Mouse (Mus musculus) hindbrain, embryonic 15.5 days (tissue): Measurements from ENCODE around the gene Rchy1. TPM values are rescaled to one million over a fixed set of nuclear protein-coding genes. Genes with fewer than 3 reads are reported as not detected.

ENCODE experiments used
- ATAC-seq: fragments of 200-750 bp; cut with Nextera tagmentation; 2 replicates; pipeline ENCODE4 v1.8.0; 2017; ENCODE audit warnings: low read depth, moderate number of reproducible peaks, moderate TSS enrichment; ENCODE audit not compliant: low FRiP score
- H3K27ac ChIP-seq: fragments of 300-500 bp; sonication (generic); replicated peaks from 2 replicates; pipeline ENCODE4 v1.5.1; 2015; ENCODE audit warnings: mild to moderate bottlenecking, inconsistent platforms
- H3K27me3 ChIP-seq: fragments of 300-500 bp; sonication (generic); 2 replicates; pipeline ENCODE4 v1.6.1; 2015; ENCODE audit warnings: control low read depth, inconsistent platforms
- H3K36me3 ChIP-seq: fragments of 300-500 bp; sonication (generic); 2 replicates; pipeline ENCODE4 v1.6.1; 2015; ENCODE audit warnings: control low read depth, inconsistent platforms
- H3K4me1 ChIP-seq: fragments of 300-500 bp; sonication (generic); replicated peaks from 2 replicates; pipeline ENCODE4 v1.6.1; 2015; ENCODE audit warnings: control low read depth, inconsistent platforms
- H3K4me2 ChIP-seq: fragments of 300-500 bp; sonication (generic); 2 replicates; pipeline ENCODE4 v1.6.1; 2015; ENCODE audit warnings: moderate library complexity, mild to moderate bottlenecking, inconsistent platforms
- H3K4me3 ChIP-seq: fragments of 300-500 bp; sonication (generic); 2 replicates; pipeline ENCODE4 v1.5.1; 2015; ENCODE audit warnings: mild to moderate bottlenecking, inconsistent platforms
- H3K9ac ChIP-seq: fragments of 300-500 bp; sonication (generic); 2 replicates; pipeline ENCODE4 v1.6.1; 2015; ENCODE audit warnings: inconsistent platforms
- H3K9me3 ChIP-seq: fragments of 300-500 bp; sonication (generic); 2 replicates; pipeline ENCODE4 v1.6.1; 2016; ENCODE audit warnings: control low read depth, inconsistent platforms
- WGBS: fragments of 180-500 bp; shearing (Covaris S2); methylation state at CpG from one replicate; pipeline ENCODE4 v1.1.7; 2015; 5-methylcytosine and 5-hydroxymethylcytosine counted together
- polyA plus RNA-seq: library from polyadenylated mRNA; unstranded; fragments of >200 nt; fragmentation: Nextera tagmentation; extraction: Ambion mirVana; gene quantifications from 2 replicates; pipeline ENCODE4 v1.2.1, GENCODE M21; 2015

Rchy1 gene
- polyA plus RNA-seq, 1 experiment from 2014 or later, result 85.0 TPM

DNA sequence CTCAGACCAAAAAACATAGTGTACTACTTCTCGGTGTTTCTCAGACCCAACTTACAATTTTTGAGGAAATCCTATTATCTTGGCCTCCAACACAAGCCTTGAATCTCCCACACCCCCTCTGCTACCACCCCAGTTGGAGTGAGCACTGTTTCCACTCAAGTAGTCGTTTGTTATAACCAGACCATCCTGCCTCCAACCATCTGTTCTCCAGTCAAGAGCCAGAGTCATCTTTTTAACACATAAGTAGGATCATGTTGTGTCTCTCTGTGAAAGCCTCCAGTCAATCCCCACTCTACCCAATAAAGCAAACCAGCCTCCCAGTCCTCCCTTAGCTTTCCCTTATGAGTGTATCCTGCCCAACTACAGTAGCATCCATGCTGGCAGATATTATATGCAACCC, 20.6 kb upstream of the Rchy1 start:
- ATAC-seq, result no peak
- 73% methylated on average over 2 of the region's 2 CpGs for WGBS

DNA sequence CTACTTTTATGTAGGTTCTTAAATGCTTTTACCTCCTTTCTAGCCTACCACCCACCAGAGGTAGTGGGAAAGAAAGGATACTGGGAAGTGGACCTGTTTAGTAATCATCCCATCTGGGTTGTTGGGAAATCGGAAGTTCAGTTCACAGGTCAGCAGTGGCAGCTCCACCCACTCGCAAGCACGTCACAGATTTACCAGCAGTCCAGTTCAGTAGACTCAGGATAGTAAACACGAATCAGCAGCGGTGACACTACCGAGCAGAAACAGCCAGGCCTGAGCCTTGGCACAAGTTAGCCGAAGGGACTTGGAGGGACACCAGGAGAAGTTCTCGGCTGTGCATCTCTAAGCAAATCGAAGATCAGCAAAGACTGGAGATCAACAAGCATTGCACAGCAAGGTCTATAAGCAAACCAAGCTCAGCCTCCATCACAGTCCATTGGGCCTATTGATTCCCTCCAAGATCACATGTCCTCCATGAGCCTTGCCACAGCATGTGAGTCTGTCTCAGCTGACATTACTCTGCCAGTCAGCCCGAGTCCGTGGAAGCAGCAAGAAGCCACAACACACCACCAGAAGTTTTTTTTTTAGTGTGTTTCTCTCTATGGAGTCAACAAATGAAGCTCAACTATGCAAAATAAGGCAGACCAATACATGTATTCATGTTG, 18.4 kb upstream of the Rchy1 start:
- no peak overlapping the region for H3K4me2 ChIP-seq
- ATAC-seq, result no peak
- no peak overlapping the region for H3K9ac ChIP-seq
- no peaks in the 10 kb centered on the region for H3K27me3 ChIP-seq
- 91% methylated on average over 11 of the region's 11 CpGs for WGBS
- H3K4me3 ChIP-seq, result no peak overlapping the region
- no peaks in the 10 kb centered on the region for H3K36me3 ChIP-seq
- H3K27ac ChIP-seq, result no peak overlapping the region
- no peaks in the 10 kb centered on the region for H3K9me3 ChIP-seq
- no peaks in the 10 kb centered on the region for H3K4me1 ChIP-seq

More for the DNA sequence above, 20.6 kb upstream of the Rchy1 start:
- no peak overlapping the region for H3K27ac ChIP-seq
- H3K36me3 ChIP-seq, result no peaks in the 10 kb centered on the region
- H3K27me3 ChIP-seq, result no peaks in the 10 kb centered on the region
- no peaks in the 10 kb centered on the region for H3K9me3 ChIP-seq
- no peak overlapping the region for H3K9ac ChIP-seq
- H3K4me1 ChIP-seq, result no peaks in the 10 kb centered on the region
- no peak overlapping the region for H3K4me3 ChIP-seq
- no peak overlapping the region for H3K4me2 ChIP-seq

DNA sequence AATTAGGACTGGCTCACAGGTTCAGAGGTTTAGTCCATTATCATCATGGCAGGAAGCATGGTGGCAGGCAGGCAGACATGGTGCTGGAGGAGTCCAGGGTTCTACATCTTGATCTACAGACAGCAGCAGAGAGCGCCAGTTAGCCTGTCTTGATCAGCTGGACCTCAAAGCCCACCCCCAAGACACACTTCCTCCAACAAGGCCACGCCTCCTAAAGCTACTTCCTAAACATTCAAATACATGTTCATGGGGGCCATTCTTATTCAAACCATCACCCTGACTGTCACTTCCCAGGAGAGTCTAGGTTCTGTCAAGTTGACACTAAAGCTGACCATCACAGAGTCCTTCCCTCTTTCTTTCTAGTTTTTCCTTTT, 14.5 kb upstream of the Rchy1 start:
- 91% methylated on average over 2 of the region's 2 CpGs for WGBS
- Histone ChIP-seq H3K4me1 (no peaks in the 10 kb centered on the region), H3K4me2 (no peak overlapping the region)

DNA sequence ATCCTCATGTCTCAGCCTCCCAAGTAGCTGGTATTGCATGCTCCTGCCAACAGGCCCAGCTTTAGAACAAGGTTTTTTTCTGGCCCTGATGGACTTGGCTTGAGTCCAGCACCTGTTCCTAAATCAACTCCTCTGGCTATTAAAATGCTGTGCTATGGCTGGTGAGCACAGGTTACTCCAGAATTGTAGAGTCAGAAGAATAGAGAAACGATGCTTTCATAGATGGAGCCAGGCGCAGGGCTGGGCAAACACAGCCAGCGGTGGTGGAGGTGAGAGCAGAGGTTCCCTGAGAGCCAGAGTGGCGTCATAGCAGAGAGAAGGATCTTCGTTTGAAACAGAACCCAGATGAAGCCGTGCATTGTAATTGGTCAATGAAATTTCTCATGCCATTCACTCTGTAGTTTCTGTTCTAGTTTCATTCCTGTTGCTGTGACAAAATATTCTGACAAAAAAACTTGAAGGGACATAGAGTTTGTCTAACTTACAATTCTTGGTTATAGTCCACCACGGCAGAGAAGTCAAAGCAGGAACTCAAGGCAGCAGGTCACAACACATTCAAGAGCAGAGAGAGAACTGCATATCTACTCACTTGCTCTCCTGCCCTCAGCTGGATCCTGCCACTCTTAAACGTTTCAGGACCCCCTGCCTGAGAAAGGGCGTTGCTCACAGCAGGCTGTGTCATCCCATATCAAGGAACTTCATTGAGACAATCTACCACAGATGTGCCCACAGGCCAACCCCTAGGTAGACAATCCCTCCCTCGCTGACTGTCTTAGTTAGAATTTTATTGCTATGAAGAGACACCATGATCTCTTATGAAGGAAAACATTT, 13.9 kb upstream of the Rchy1 start:
- Histone ChIP-seq H3K4me1 (no peaks in the 10 kb centered on the region), H3K27ac (no peak overlapping the region), H3K4me2 (no peak overlapping the region), H3K4me3 (no peak overlapping the region), H3K9ac (no peak overlapping the region), H3K36me3 (no peaks in the 10 kb centered on the region), H3K9me3 (no peaks in the 10 kb centered on the region), H3K27me3 (no peaks in the 10 kb centered on the region)
- 72% methylated on average over 10 of the region's 10 CpGs for WGBS
- ATAC-seq, result no peak

More for the DNA sequence above, 14.5 kb upstream of the Rchy1 start:
- Histone ChIP-seq H3K9ac (no peak overlapping the region), H3K27me3 (no peaks in the 10 kb centered on the region), H3K27ac (no peak overlapping the region), H3K4me3 (no peak overlapping the region), H3K36me3 (no peaks in the 10 kb centered on the region), H3K9me3 (no peaks in the 10 kb centered on the region)
- ATAC-seq, result no peak

DNA sequence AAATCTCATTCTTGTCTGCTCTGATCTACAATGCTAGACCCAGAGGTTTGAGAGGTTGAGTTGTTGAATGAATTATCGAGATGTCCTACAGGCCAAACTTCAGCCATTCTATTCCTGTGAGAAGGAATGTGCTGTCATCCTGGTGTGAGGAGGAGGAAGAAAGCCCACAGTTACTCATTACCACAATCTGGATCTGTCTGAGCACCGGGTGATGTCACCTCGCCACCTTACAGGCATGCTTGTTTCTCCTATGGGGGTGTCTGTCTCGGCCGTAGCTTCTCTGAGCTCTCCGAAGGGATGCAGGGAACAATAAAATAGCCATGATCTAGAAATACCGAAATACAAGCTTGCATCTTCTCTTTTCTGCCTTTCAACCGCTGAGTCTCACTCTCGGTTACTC, 12.9 kb upstream of the Rchy1 start:
- no peak overlapping the region for H3K27ac ChIP-seq
- no peaks in the 10 kb centered on the region for H3K27me3 ChIP-seq
- no peak overlapping the region for H3K4me2 ChIP-seq
- no peaks in the 10 kb centered on the region for H3K4me1 ChIP-seq
- no peaks in the 10 kb centered on the region for H3K9me3 ChIP-seq
- no peak for ATAC-seq
- no peaks in the 10 kb centered on the region for H3K36me3 ChIP-seq
- no peak overlapping the region for H3K9ac ChIP-seq
- 97% methylated on average over 9 of the region's 9 CpGs for WGBS
- H3K4me3 ChIP-seq, result no peak overlapping the region

DNA sequence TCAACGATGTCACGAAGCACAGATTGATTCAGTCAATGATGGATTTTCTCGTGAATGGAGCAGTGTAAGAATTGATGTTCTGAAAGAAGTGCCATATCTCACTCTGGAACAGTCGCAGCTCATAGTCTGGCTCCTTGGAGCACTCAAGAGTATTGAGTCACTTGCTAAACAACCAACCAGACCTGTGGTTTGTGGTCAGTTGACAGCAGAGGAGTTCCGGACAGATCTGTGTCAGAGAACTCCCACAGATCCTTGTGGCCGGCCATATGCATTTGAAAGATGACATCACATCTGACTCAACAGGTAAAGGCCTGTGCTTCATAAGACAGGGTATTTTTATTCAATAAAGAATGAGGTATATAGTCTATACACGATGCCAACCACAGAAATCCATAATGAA, 11.1 kb upstream of the Rchy1 start:
- Histone ChIP-seq H3K27ac (no peak overlapping the region), H3K9me3 (no peaks in the 10 kb centered on the region), H3K9ac (no peak overlapping the region), H3K4me3 (no peak overlapping the region), H3K4me2 (no peak overlapping the region), H3K36me3 (no peaks in the 10 kb centered on the region), H3K27me3 (no peaks in the 10 kb centered on the region), H3K4me1 (no peaks in the 10 kb centered on the region)
- 94% methylated on average over 7 of the region's 7 CpGs for WGBS
- no peak for ATAC-seq

DNA sequence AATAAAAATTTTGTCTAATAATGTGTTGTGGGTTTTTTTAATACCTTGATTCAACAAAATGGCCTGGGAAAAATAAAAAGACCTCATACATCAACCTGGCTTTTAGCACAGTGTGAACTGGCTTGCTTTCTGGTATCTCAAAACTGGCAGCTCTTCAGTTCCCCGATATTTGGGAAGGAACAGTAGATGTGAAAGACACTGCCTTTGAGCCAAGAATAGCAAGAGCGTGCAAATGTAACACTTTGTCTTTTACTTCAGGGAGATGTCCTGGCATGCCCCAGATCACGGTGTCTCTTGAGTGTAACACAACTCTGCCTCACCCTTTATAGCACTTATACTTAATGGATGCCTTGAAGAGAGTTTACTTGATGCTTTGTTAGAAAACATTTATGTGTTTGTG, 9.2 kb upstream of the Rchy1 start:
- Histone ChIP-seq H3K4me1 (no peaks in the 10 kb centered on the region), H3K9me3 (no peaks in the 10 kb centered on the region), H3K27ac (no peak overlapping the region), H3K36me3 (no peaks in the 10 kb centered on the region), H3K4me2 (no peak overlapping the region), H3K9ac (no peak overlapping the region), H3K4me3 (no peak overlapping the region), H3K27me3 (no peaks in the 10 kb centered on the region)
- ATAC-seq, result no peak
- 93% methylated on average over 3 of the region's 3 CpGs for WGBS

DNA sequence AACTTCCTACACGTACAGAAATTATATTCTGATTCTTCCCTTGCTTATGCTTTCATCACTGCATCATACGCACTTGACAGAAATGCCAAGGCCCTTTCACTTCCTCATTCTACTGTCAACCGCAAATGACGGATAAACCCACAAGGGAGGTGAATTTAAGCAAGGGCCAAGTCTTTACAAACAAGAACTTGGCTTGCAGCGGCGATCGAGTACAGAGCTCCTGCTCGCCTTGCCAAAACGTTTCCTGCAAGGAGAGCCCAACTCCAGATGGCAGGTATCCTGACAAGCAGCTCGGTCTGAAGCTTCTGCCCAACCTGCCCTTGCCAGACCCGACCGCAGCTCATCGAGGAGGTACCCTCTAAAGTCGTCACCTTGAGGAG, 619 bp downstream of the Rchy1 start:
- WGBS, result 0% methylated on average over 14 of the region's 14 CpGs
- peaks cover 34% of the 10 kb centered on the region for H3K4me1 ChIP-seq
- ATAC-seq, result no peak
- H3K27me3 ChIP-seq, result no peaks in the 10 kb centered on the region
- peak overlapping the region; percentile 100 for H3K27ac ChIP-seq
- peak overlapping the region; percentile 74 for H3K4me2 ChIP-seq
- peak overlapping the region; percentile 91 for H3K4me3 ChIP-seq
- H3K9ac ChIP-seq, result peak overlapping the region; percentile 86
- no peaks in the 10 kb centered on the region for H3K9me3 ChIP-seq
- H3K36me3 ChIP-seq, result peaks cover 2% of the 10 kb centered on the region

DNA sequence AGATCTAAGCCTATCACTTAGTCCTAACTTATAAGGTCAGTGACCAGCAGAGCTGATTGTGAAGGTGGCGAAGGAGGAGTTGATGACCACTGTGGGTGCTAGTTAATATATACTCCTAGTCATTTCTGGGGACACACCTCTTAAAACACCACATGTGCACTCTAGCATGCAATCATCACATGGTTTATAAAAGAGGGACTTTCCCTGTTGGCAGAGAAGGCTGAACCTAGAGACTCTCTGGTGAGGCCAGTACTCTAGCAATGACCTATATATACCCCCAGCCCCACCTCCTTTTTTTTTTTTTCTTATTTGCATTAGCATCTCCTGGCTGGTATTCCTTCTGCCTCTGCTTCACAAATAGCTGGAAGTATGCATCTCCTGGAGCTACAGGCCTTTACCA, 1.5 kb downstream of the Rchy1 start:
- H3K4me3 ChIP-seq, result peak overlapping the region; percentile 91
- peaks cover 34% of the 10 kb centered on the region for H3K4me1 ChIP-seq
- no peak for ATAC-seq
- 90% methylated on average over 1 of the region's 1 CpGs for WGBS
- H3K9me3 ChIP-seq, result no peaks in the 10 kb centered on the region
- H3K27me3 ChIP-seq, result no peaks in the 10 kb centered on the region
- no peak overlapping the region for H3K27ac ChIP-seq
- H3K4me2 ChIP-seq, result peak overlapping the region; percentile 74
- peak overlapping the region; percentile 86; the same call in 1 of the 2 replicates for H3K9ac ChIP-seq
- peaks cover 10% of the 10 kb centered on the region for H3K36me3 ChIP-seq

DNA sequence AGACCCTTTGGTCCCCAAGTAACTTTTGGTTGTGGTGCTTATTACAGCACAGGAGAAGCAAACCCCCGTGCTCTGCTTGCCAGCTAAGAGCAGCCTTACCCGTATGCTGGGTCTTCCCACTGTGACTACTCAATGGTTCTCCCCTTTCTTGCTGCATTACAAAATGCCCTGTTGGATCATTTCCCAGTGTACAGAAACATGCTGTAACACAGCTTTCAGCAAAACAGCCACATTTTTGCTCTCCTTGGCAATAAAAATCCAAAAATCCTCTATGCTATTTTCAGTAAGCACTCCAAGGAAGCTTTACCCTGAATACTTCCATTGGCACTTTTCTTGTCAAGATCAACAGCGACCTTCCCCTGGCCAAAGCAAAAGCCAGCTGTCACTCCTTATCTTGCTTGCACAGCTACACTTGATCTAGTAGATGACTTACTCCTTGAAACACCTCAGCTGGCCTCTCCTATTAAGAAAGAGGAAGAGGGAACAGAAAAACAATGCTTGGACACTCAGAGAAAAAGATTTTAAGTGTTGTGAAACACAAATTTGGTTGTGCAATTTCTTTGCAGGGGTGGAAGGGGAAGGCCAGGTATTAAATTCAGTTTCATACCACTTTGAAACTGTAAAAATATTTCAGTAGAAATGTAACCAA, 2.1 kb downstream of the Rchy1 start:
- Histone ChIP-seq H3K4me1 (peaks cover 34% of the 10 kb centered on the region), H3K4me2 (peak overlapping the region; percentile 74), H3K27me3 (no peaks in the 10 kb centered on the region), H3K9me3 (no peaks in the 10 kb centered on the region), H3K36me3 (peaks cover 13% of the 10 kb centered on the region), H3K9ac (no peak overlapping the region), H3K4me3 (no peak overlapping the region; the same call in 1 of the 2 replicates), H3K27ac (peak overlapping the region; percentile 7; the same call in 1 of the 2 replicates)
- 57% methylated on average over 3 of the region's 3 CpGs for WGBS
- no peak for ATAC-seq

DNA sequence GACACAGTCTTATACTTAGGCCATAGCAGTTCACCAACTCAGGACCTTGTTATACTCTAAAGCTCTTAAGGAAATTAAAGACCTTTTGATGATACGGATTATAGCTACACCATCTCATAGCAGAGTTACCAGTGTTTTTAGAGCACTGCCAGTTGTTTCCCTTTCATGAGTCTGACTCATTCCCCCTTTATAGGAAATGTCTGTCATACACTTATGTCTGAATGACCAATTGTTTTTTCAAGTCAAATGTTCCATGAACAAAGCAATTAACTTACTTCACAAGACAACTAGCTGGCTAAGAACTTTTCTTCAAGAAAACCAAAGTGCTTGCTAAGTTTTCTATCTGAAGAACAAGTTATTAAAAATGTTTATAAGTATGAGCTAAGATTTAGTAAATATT, 2.9 kb downstream of the Rchy1 start:
- Histone ChIP-seq H3K27ac (no peak overlapping the region), H3K4me1 (peaks cover 34% of the 10 kb centered on the region), H3K4me2 (peak overlapping the region; percentile 74), H3K36me3 (peaks cover 16% of the 10 kb centered on the region), H3K27me3 (no peaks in the 10 kb centered on the region), H3K9ac (no peak overlapping the region), H3K4me3 (no peak overlapping the region), H3K9me3 (no peaks in the 10 kb centered on the region)
- no peak for ATAC-seq
- 84% methylated on average over 1 of the region's 1 CpGs for WGBS

DNA sequence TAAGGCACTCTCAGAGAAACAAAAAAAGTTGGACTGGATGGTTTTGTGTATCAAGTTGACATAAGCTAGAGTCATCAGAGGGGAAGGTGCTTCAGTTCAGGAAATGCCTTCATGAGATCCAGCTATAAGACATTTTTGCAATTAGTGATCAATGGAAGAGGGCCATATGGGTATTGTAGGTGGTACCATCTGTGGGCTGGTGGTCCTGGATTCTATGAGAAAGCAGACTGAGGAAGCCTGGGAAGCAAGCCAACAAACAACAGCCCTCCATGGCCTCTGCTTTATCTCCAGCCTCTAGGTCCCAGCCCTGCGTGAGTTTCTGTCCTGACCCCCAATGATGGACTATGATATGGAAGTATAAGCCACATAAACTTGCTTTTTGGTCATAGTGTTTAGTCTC, 3.8 kb downstream of the Rchy1 start:
- ATAC-seq, result no peak
- Histone ChIP-seq H3K4me2 (no peak overlapping the region), H3K4me1 (peaks cover 34% of the 10 kb centered on the region), H3K36me3 (peaks cover 20% of the 10 kb centered on the region), H3K27me3 (no peaks in the 10 kb centered on the region), H3K4me3 (no peak overlapping the region), H3K27ac (no peak overlapping the region), H3K9me3 (no peaks in the 10 kb centered on the region), H3K9ac (no peak overlapping the region)
- WGBS, result 64% methylated on average over 1 of the region's 1 CpGs
